10 mouse cellular contexts compared by ENCODE assay signal in genomic region chr12:27138663-27139633, GRCm38 (mm10).
DNase-seq lines count a peak whose midpoint lies in the region; ATAC-seq and TF ChIP-seq lines count a peak whose summit lies in the region.
"Had no signal": no experiment of that assay in that cellular context is flagged by ENCODE, and none has a peak within 500 bp of the region (broad histone marks: within the 10 kb centered on the region; RNA-seq: fewer than 3 reads in every experiment).

No protein-coding gene starts in this region.

- H3K9ac ChIP-seq in intestine, embryonic 14.5 days (ENCODE audit: low read length): no peak overlapping the region
- H3K9ac ChIP-seq in intestine, postnatal 0 days (ENCODE audit: low read depth, low read length): no peak overlapping the region
- H3K9ac ChIP-seq in forebrain, embryonic 12.5 days: peak overlapping the region; percentile 45; the same call in 1 of the 2 replicates
- H3K9ac ChIP-seq in limb, embryonic 11.5 days (ENCODE audit: low read length): no peak overlapping the region
- H3K9ac ChIP-seq in neural tube, embryonic 12.5 days: peak overlapping the region; percentile 36; the same call in 1 of the 2 replicates

- DNase-seq in intestine, embryonic 14.5 days (ENCODE audit: low spot score): no peak
- no peak for DNase-seq in limb, embryonic 11.5 days (ENCODE audit: low spot score)
- no peak for DNase-seq in lung, postnatal 14 days
- DNase-seq in cerebellum, adult 11 months: no peak
- DNase-seq: right cerebral cortex, postnatal 4 days had no signal

- no peaks in the 10 kb centered on the region for H3K9me3 ChIP-seq in intestine, embryonic 14.5 days (ENCODE audit: control insufficient read depth, low read length)
- H3K9me3 ChIP-seq in intestine, postnatal 0 days (ENCODE audit: control insufficient read depth): no peaks in the 10 kb centered on the region
- H3K9me3 ChIP-seq in forebrain, embryonic 12.5 days: no peaks in the 10 kb centered on the region
- no peaks in the 10 kb centered on the region for H3K9me3 ChIP-seq in limb, embryonic 11.5 days (ENCODE audit: control insufficient read depth, low read length)
- H3K9me3 ChIP-seq in neural tube, embryonic 12.5 days: no peaks in the 10 kb centered on the region

- no peak overlapping the region for H3K4me3 ChIP-seq in intestine, embryonic 14.5 days (ENCODE audit: low read depth, low read length)
- no peak overlapping the region for H3K4me3 ChIP-seq in intestine, postnatal 0 days (ENCODE audit: low read depth, low read length)
- 0 out of 2 replicates have a peak overlapping the region, but pooled peaks have one; percentile 5 for H3K4me3 ChIP-seq in forebrain, embryonic 12.5 days (replicated peaks)
- H3K4me3 ChIP-seq in limb, embryonic 11.5 days (ENCODE audit: low read depth, low read length): no peak overlapping the region
- no peak overlapping the region for H3K4me3 ChIP-seq in neural tube, embryonic 12.5 days

- H3K27ac ChIP-seq in intestine, embryonic 14.5 days (ENCODE audit: low read depth): peak overlapping the region; percentile 67; the same call in 1 of the 2 replicates
- H3K27ac ChIP-seq in intestine, postnatal 0 days (ENCODE audit: low read depth, low read length): no peak overlapping the region
- H3K27ac ChIP-seq in forebrain, embryonic 12.5 days: peak overlapping the region; percentile 96
- peak overlapping the region; percentile 49 for H3K27ac ChIP-seq in limb, embryonic 11.5 days (replicated peaks; ENCODE audit: low read depth, low read length)
- H3K27ac ChIP-seq in neural tube, embryonic 12.5 days: peak overlapping the region; percentile 94

- H3K4me1 ChIP-seq in intestine, embryonic 14.5 days (replicated peaks; ENCODE audit: control insufficient read depth, insufficient read depth, low read length): peaks cover 33% of the 10 kb centered on the region
- H3K4me1 ChIP-seq in intestine, postnatal 0 days (replicated peaks; ENCODE audit: control insufficient read depth, insufficient read depth, low read length): peaks cover 5% of the 10 kb centered on the region; the same call in 1 of the 2 replicates
- peaks cover 60% of the 10 kb centered on the region for H3K4me1 ChIP-seq in forebrain, embryonic 12.5 days
- H3K4me1 ChIP-seq in limb, embryonic 11.5 days (ENCODE audit: control insufficient read depth, insufficient read depth, low read length): peaks cover 43% of the 10 kb centered on the region
- H3K4me1 ChIP-seq in neural tube, embryonic 12.5 days: peaks cover 63% of the 10 kb centered on the region

- no peak for TF ChIP-seq CTCF in intestine, postnatal 0 days (IDR thresholded peaks at IDR 0.05; ENCODE audit: low read depth)

- 74% methylated on average over 13 of the region's 13 CpGs for WGBS in intestine, embryonic 14.5 days
- WGBS in intestine, postnatal 0 days: 76% methylated on average over 13 of the region's 13 CpGs
- WGBS in forebrain, embryonic 12.5 days: 59% methylated on average over 13 of the region's 13 CpGs
- 75% methylated on average over 13 of the region's 13 CpGs for WGBS in limb, embryonic 11.5 days
- 51% methylated on average over 13 of the region's 13 CpGs for WGBS in neural tube, embryonic 12.5 days

- no peaks in the 10 kb centered on the region for H3K27me3 ChIP-seq in intestine, embryonic 14.5 days (replicated peaks; ENCODE audit: control insufficient read depth, insufficient read depth, low read length)
- H3K27me3 ChIP-seq in intestine, postnatal 0 days (replicated peaks; ENCODE audit: control insufficient read depth, insufficient read depth, low read length): no peaks in the 10 kb centered on the region
- H3K27me3 ChIP-seq in forebrain, embryonic 12.5 days: no peaks in the 10 kb centered on the region
- no peaks in the 10 kb centered on the region for H3K27me3 ChIP-seq in limb, embryonic 11.5 days (ENCODE audit: control insufficient read depth, insufficient read depth, low read length)
- H3K27me3 ChIP-seq in neural tube, embryonic 12.5 days (replicated peaks): no peaks in the 10 kb centered on the region

- no peaks in the 10 kb centered on the region for H3K36me3 ChIP-seq in intestine, embryonic 14.5 days (ENCODE audit: control insufficient read depth, insufficient read depth, low read length)
- H3K36me3 ChIP-seq in intestine, postnatal 0 days (ENCODE audit: control insufficient read depth, insufficient read depth): no peaks in the 10 kb centered on the region
- H3K36me3 ChIP-seq in forebrain, embryonic 12.5 days (replicated peaks): no peaks in the 10 kb centered on the region
- H3K36me3 ChIP-seq in limb, embryonic 11.5 days (ENCODE audit: control insufficient read depth, insufficient read depth, low read length): no peaks in the 10 kb centered on the region
- H3K36me3 ChIP-seq in neural tube, embryonic 12.5 days: no peaks in the 10 kb centered on the region

- H3K4me2 ChIP-seq in intestine, embryonic 14.5 days (ENCODE audit: low read length): no peak overlapping the region
- H3K4me2 ChIP-seq in intestine, postnatal 0 days (replicated peaks; ENCODE audit: low read depth): no peak overlapping the region
- H3K4me2 ChIP-seq in forebrain, embryonic 12.5 days: peak overlapping the region; percentile 39
- H3K4me2 ChIP-seq in limb, embryonic 11.5 days (ENCODE audit: low read depth, severe bottlenecking): no peak overlapping the region
- peak overlapping the region; percentile 44 for H3K4me2 ChIP-seq in neural tube, embryonic 12.5 days (replicated peaks)

- ATAC-seq in intestine, embryonic 14.5 days (replicated peaks; ENCODE audit: low FRiP score, low TSS enrichment, low read depth): no peak
- no peak for ATAC-seq in intestine, postnatal 0 days
- peak; percentile 71 for ATAC-seq in forebrain, embryonic 12.5 days (ENCODE audit: low FRiP score)
- ATAC-seq in limb, embryonic 11.5 days (ENCODE audit: insufficient number of reproducible peaks, low FRiP score, low TSS enrichment, low read depth): no peak
- peak; percentile 79 for ATAC-seq in neural tube, embryonic 12.5 days (ENCODE audit: low FRiP score, low read depth)
- no peak for ATAC-seq in granulocyte monocyte progenitor cell, adult 5-6 weeks (replicated peaks; ENCODE audit: poor library complexity, severe bottlenecking)
- ATAC-seq: inflammation-experienced regulatory T-cells, adult 6 months had no signal

Comparison
In these comparisons a context has a peak if more than half of its experiments do, and no peak if none do; other contexts are left out.
1. ATAC-seq: peak in forebrain, embryonic 12.5 days (single experiment) and neural tube, embryonic 12.5 days (single experiment); none in intestine, embryonic 14.5 days (single experiment), intestine, postnatal 0 days (single experiment), limb, embryonic 11.5 days (single experiment) and granulocyte monocyte progenitor cell, adult 5-6 weeks (single experiment).
2. H3K4me2 ChIP-seq: peak in forebrain, embryonic 12.5 days (single experiment) and neural tube, embryonic 12.5 days (single experiment); none in intestine, embryonic 14.5 days (single experiment), intestine, postnatal 0 days (single experiment) and limb, embryonic 11.5 days (single experiment).
3. H3K9ac ChIP-seq: peak in forebrain, embryonic 12.5 days (single experiment) and neural tube, embryonic 12.5 days (single experiment); none in intestine, embryonic 14.5 days (single experiment), intestine, postnatal 0 days (single experiment) and limb, embryonic 11.5 days (single experiment).